Mouse (Mus musculus) lung, postnatal 0 days (tissue): ENCODE results near the gene Nabp2.

Experiments
- CTCF ChIP-seq: IDR thresholded peaks from 2 replicates; pipeline ENCODE4 v1.5.1; 2016; ENCODE audit warnings: antibody characterized with exemption, mild to moderate bottlenecking
- EP300 ChIP-seq: IDR thresholded peaks from 2 replicates; pipeline ENCODE4 v1.6.1; 2016; ENCODE audit warnings: antibody characterized with exemption, mild to moderate bottlenecking, control low read depth

DNA sequence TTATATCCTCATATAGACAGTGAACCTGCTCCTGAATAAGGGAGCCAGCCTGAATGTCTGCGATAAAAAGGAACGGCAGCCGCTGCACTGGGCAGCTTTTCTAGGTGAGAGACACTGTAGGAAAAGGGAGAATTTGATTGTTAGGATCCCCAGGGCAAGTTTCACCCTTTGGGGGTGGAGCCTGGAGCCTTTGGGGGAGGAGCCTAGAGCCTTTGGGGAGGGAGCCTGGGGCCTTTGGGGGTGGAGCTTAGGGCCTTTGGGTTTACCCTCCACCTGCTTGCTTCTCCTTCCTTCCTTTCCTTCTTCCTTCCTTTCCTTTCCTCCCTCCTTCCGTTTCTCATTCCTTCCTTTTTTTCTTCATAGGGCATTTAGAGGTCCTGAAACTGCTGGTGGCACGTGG lies 30.7 kb downstream of the Nabp2 start:
- TF ChIP-seq CTCF: no peak
- TF ChIP-seq EP300: no peak
